Mouse (Mus musculus) frontal cortex, adult 2 months (tissue): Measurements from ENCODE around the gene Irf2. TPM values are rescaled to one million over a fixed set of nuclear protein-coding genes. Genes with fewer than 3 reads are reported as not detected.

Experiments used
- polyA plus RNA-seq: library from polyadenylated mRNA; depleted of rRNA; stranded (reverse); fragments of >200 nt; gene quantifications from 2 replicates; pipeline ENCODE4 v1.2.3, GENCODE M21; 2012; rRNA removed

The Irf2 gene
- polyA plus RNA-seq, 1 experiment = 27.9 TPM

Other genes starting within 250 kb of the Irf2 start
- gene Cenpu, start 187.7 kb upstream of the Irf2 start, polyA plus RNA-seq = 2.9 and 4.8 TPM in 2 replicates
- 2.4 and 2.7 TPM in 2 replicates for gene Primpol, start 122.5 kb upstream of the Irf2 start, polyA plus RNA-seq
- 22.5 and 24.7 TPM in 2 replicates for gene Casp3, start 122.4 kb upstream of the Irf2 start, polyA plus RNA-seq
- gene Enpp6, start 247.2 kb downstream of the Irf2 start, polyA plus RNA-seq = 4.2 and 6.6 TPM in 2 replicates